Mouse (Mus musculus) kidney, postnatal 0 days (tissue): ENCODE results near the gene Slc44a4. TPM values are rescaled to one million over a fixed set of nuclear protein-coding genes. Genes with fewer than 3 reads are reported as not detected.

Experiments used
- ATAC-seq: fragments of 200-750 bp; cut with Nextera tagmentation; replicated peaks from 2 replicates; pipeline ENCODE4 v1.8.0; 2017; ENCODE audit warnings: low read depth, moderate number of reproducible peaks, moderate TSS enrichment, moderate library complexity; ENCODE audit not compliant: low FRiP score
- DNase-seq: peaks from one replicate; pipeline ENCODE4 v3.0.0-alpha.2; 2016; ENCODE audit warnings: low spot score
- H3K27ac ChIP-seq: fragments of 300-500 bp; sonication (generic); 2 replicates; pipeline ENCODE4 v1.5.1; 2014; ENCODE audit warnings: mild to moderate bottlenecking
- H3K27me3 ChIP-seq: fragments of 300-500 bp; sonication (generic); 2 replicates; pipeline ENCODE4 v1.6.1; 2014; ENCODE audit warnings: low read length, mixed read lengths; ENCODE audit not compliant: insufficient read depth
- H3K36me3 ChIP-seq: fragments of 300-500 bp; sonication (generic); 2 replicates; pipeline ENCODE4 v1.6.1; 2014; ENCODE audit warnings: low read length, mixed read lengths; ENCODE audit not compliant: insufficient read depth
- H3K4me1 ChIP-seq: fragments of 300-500 bp; sonication (generic); replicated peaks from 2 replicates; pipeline ENCODE4 v1.6.1; 2014; ENCODE audit warnings: antibody characterized with exemption, low read length, mixed read lengths; ENCODE audit not compliant: insufficient read depth
- H3K4me2 ChIP-seq: fragments of 300-500 bp; sonication (generic); 2 replicates; pipeline ENCODE4 v1.6.1; 2014; ENCODE audit warnings: mild to moderate bottlenecking, low read length, moderate library complexity, mixed read lengths
- H3K4me3 ChIP-seq: fragments of 300-500 bp; sonication (generic); replicated peaks from 2 replicates; pipeline ENCODE4 v1.5.1; 2014; ENCODE audit warnings: low read depth, low read length
- H3K9ac ChIP-seq: fragments of 300-500 bp; sonication (generic); 2 replicates; pipeline ENCODE4 v1.6.1; 2014; ENCODE audit warnings: low read depth, low read length
- H3K9me3 ChIP-seq: fragments of 300-500 bp; sonication (generic); replicated peaks from 2 replicates; pipeline ENCODE4 v1.6.1; 2016; ENCODE audit warnings: low read length, inconsistent platforms, mixed read lengths
- CTCF ChIP-seq: IDR thresholded peaks from 2 replicates; pipeline ENCODE4 v1.5.1; 2016; ENCODE audit warnings: antibody characterized with exemption, low read depth, mild to moderate bottlenecking, moderate library complexity
- WGBS: fragments of 180-500 bp; shearing (Covaris S2); extraction: QIAGEN DNeasy Blood & Tissue Kit; methylation state at CpG from one replicate; pipeline ENCODE4 v1.1.7; 2014; 5-methylcytosine and 5-hydroxymethylcytosine counted together
- polyA plus RNA-seq: library from polyadenylated mRNA; unstranded; fragments of >200 nt; fragmentation: Nextera tagmentation; extraction: Ambion mirVana; gene quantifications from 2 replicates; pipeline ENCODE4 v1.2.1, GENCODE M21; 2015

Slc44a4 gene
- polyA plus RNA-seq, 1 experiment from 2014 or later = 24.2 TPM

GRCm38 (mm10) chr17:34975581-34976492 lies 61.6 kb downstream of the Slc44a4 start:
- Histone ChIP-seq H3K9ac (no peak overlapping the region), H3K4me2 (no peak overlapping the region), H3K4me3 (no peak overlapping the region), H3K4me1 (0 out of 2 replicates have a peak, but pooled peaks cover 7% of the 10 kb centered on the region), H3K9me3 (no peaks in the 10 kb centered on the region), H3K27ac (no peak overlapping the region), H3K36me3 (no peaks in the 10 kb centered on the region), H3K27me3 (no peaks in the 10 kb centered on the region)
- no peak for TF ChIP-seq CTCF
- DNase-seq (no peak), ATAC-seq (no peak)
- WGBS = 78% methylated on average over 3 of the region's 3 CpGs

GRCm38 (mm10) chr17:34977000-34977399 lies 62.7 kb downstream of the Slc44a4 start:
- no peak overlapping the region for H3K27ac ChIP-seq
- H3K27me3 ChIP-seq = no peaks in the 10 kb centered on the region
- H3K9me3 ChIP-seq = no peaks in the 10 kb centered on the region
- ATAC-seq = no peak
- 0 out of 2 replicates have a peak, but pooled peaks cover 7% of the 10 kb centered on the region for H3K4me1 ChIP-seq
- TF ChIP-seq CTCF = no peak
- no peaks in the 10 kb centered on the region for H3K36me3 ChIP-seq
- WGBS = 93% methylated on average over 20 of the region's 20 CpGs
- DNase-seq = no peak
- H3K9ac ChIP-seq = no peak overlapping the region
- H3K4me3 ChIP-seq = no peak overlapping the region
- H3K4me2 ChIP-seq = no peak overlapping the region

GRCm38 (mm10) chr17:34978239-34978638 lies 64.0 kb downstream of the Slc44a4 start:
- no peaks in the 10 kb centered on the region for H3K27me3 ChIP-seq
- H3K9ac ChIP-seq = no peak overlapping the region
- H3K9me3 ChIP-seq = no peaks in the 10 kb centered on the region
- ATAC-seq (no peak), DNase-seq (no peak)
- no peak overlapping the region for H3K27ac ChIP-seq
- H3K4me1 ChIP-seq = 0 out of 2 replicates have a peak, but pooled peaks cover 6% of the 10 kb centered on the region
- H3K36me3 ChIP-seq = no peaks in the 10 kb centered on the region
- H3K4me3 ChIP-seq = no peak overlapping the region
- WGBS = 86% methylated on average over 27 of the region's 27 CpGs
- H3K4me2 ChIP-seq = no peak overlapping the region
- no peak for TF ChIP-seq CTCF

- DNase-seq (no peak), ATAC-seq (no peak)
- TF ChIP-seq CTCF = no peak
- 0 out of 2 replicates have a peak, but pooled peaks cover 6% of the 10 kb centered on the region for H3K4me1 ChIP-seq
- no peak overlapping the region for H3K4me3 ChIP-seq
- H3K36me3 ChIP-seq = no peaks in the 10 kb centered on the region
- no peak overlapping the region for H3K27ac ChIP-seq
- whole genome bisulfite sequencing = 86% methylated on average over 4 of the region's 4 CpGs
- no peak overlapping the region for H3K9ac ChIP-seq
- H3K9me3 ChIP-seq = no peaks in the 10 kb centered on the region
- no peaks in the 10 kb centered on the region for H3K27me3 ChIP-seq
- no peak overlapping the region for H3K4me2 ChIP-seq
Measured at GRCm38 (mm10) chr17:34979631-34980030, 65.4 kb downstream of the Slc44a4 start.

Other genes with a start within 250 kb of the Slc44a4 start
- 0.19 and 0.26 TPM in 2 replicates for gene Tnxb, start 243.9 kb upstream of the Slc44a4 start, polyA plus RNA-seq
- 0.22 and 0.41 TPM in 2 replicates for gene C4b, start 170.6 kb upstream of the Slc44a4 start, polyA plus RNA-seq
- 0.13 and 0.20 TPM in 2 replicates for gene Cyp21a1, start 109.9 kb upstream of the Slc44a4 start, polyA plus RNA-seq
- 30.3 and 30.8 TPM in 2 replicates for gene Stk19, start 77.5 kb upstream of the Slc44a4 start, polyA plus RNA-seq
- 48.2 and 49.7 TPM in 2 replicates for gene Dxo, start 77.4 kb upstream of the Slc44a4 start, polyA plus RNA-seq
- gene Skiv2l, start 64.3 kb upstream of the Slc44a4 start, polyA plus RNA-seq = 36.8 and 37.3 TPM in 2 replicates
- 73.5 and 79.5 TPM in 2 replicates for gene Nelfe, start 64.1 kb upstream of the Slc44a4 start, polyA plus RNA-seq
- 21.1 and 25.6 TPM in 2 replicates for gene Cfb, start 51.9 kb upstream of the Slc44a4 start, polyA plus RNA-seq
- 2.3 and 3.4 TPM in 2 replicates for gene Zbtb12, start 35.0 kb upstream of the Slc44a4 start, polyA plus RNA-seq
- not detected in 2 replicates for gene Gm20547, start 32.4 kb upstream of the Slc44a4 start, polyA plus RNA-seq
- gene C2, start 16.2 kb upstream of the Slc44a4 start, polyA plus RNA-seq = 7.0 and 7.4 TPM in 2 replicates
- 44.1 and 49.1 TPM in 2 replicates for gene Ehmt2, start 16.0 kb upstream of the Slc44a4 start, polyA plus RNA-seq
- gene Neu1, start 16.8 kb downstream of the Slc44a4 start, polyA plus RNA-seq = 92.0 and 101 TPM in 2 replicates
- gene Hspa1b, start 44.8 kb downstream of the Slc44a4 start, polyA plus RNA-seq = 2.2 and 2.6 TPM in 2 replicates
- not detected in 2 replicates for gene Gm20481, start 55.4 kb downstream of the Slc44a4 start, polyA plus RNA-seq
- 22.4 and 23.5 TPM in 2 replicates for gene Hspa1a, start 57.7 kb downstream of the Slc44a4 start, polyA plus RNA-seq
- 0.54 and 0.72 TPM in 2 replicates for gene Hspa1l, start 58.2 kb downstream of the Slc44a4 start, polyA plus RNA-seq
- 133 and 141 TPM in 2 replicates for gene Lsm2, start 67.4 kb downstream of the Slc44a4 start, polyA plus RNA-seq
- gene Vars, start 86.5 kb downstream of the Slc44a4 start, polyA plus RNA-seq = 61.3 and 63.3 TPM in 2 replicates
- gene Vwa7, start 102.1 kb downstream of the Slc44a4 start, polyA plus RNA-seq = 0.16 and 0.20 TPM in 2 replicates
- gene Sapcd1, start 113.5 kb downstream of the Slc44a4 start, polyA plus RNA-seq = 2.3 and 3.7 TPM in 2 replicates
- gene Msh5, start 132.3 kb downstream of the Slc44a4 start, polyA plus RNA-seq = 2.7 and 3.0 TPM in 2 replicates
- 266 and 282 TPM in 2 replicates for gene Clic1, start 135.5 kb downstream of the Slc44a4 start, polyA plus RNA-seq
- gene Ddah2, start 144.6 kb downstream of the Slc44a4 start, polyA plus RNA-seq = 227 and 244 TPM in 2 replicates
- not detected in 2 replicates for gene Ly6g6c, start 150.9 kb downstream of the Slc44a4 start, polyA plus RNA-seq
- 0.36 and 0.45 TPM in 2 replicates for gene Mpig6b, start 151.7 kb downstream of the Slc44a4 start, polyA plus RNA-seq
- 1.3 and 1.6 TPM in 2 replicates for gene Ly6g6e, start 162.4 kb downstream of the Slc44a4 start, polyA plus RNA-seq
- 7.6 and 7.8 TPM in 2 replicates for gene Ly6g6d, start 163.6 kb downstream of the Slc44a4 start, polyA plus RNA-seq
- gene Ly6g6f, start 171.1 kb downstream of the Slc44a4 start, polyA plus RNA-seq = not detected in 2 replicates
- 109 and 113 TPM in 2 replicates for gene Abhd16a, start 174.8 kb downstream of the Slc44a4 start, polyA plus RNA-seq
- not detected in 2 replicates for gene Ly6g5c, start 193.8 kb downstream of the Slc44a4 start, polyA plus RNA-seq
- 0.69 and 1.1 TPM in 2 replicates for gene Ly6g5b, start 201.0 kb downstream of the Slc44a4 start, polyA plus RNA-seq
- 14.6 and 15.2 TPM in 2 replicates for gene Gpank1, start 207.0 kb downstream of the Slc44a4 start, polyA plus RNA-seq
- gene Csnk2b, start 207.6 kb downstream of the Slc44a4 start, polyA plus RNA-seq = 300 and 312 TPM in 2 replicates
- gene D17H6S53E, start 211.9 kb downstream of the Slc44a4 start, polyA plus RNA-seq = 10.5 and 11.9 TPM in 2 replicates
- 59.6 and 64.2 TPM in 2 replicates for gene Apom, start 217.6 kb downstream of the Slc44a4 start, polyA plus RNA-seq
- 46.0 and 50.2 TPM in 2 replicates for gene Bag6, start 220.7 kb downstream of the Slc44a4 start, polyA plus RNA-seq